Mouse (Mus musculus) CH12.LX (cell line): Measurements from ENCODE around the gene Sec14l4. TPM values are rescaled to one million over a fixed set of nuclear protein-coding genes. Genes with fewer than 3 reads are reported as not detected.
"Not testable (repeated sequence)": the region's sequence is repeated elsewhere in the genome, so short reads cannot be mapped to it uniquely, and the experiment has no call there.

Experiments used
- DNase-seq: peaks from one replicate; pipeline ENCODE4 v3.0.0-alpha.2; 2013; ENCODE audit errors: extremely low read depth
- H3K27ac ChIP-seq: 2 replicates; pipeline ENCODE4 v1.5.1; 2012; ENCODE audit warnings: low read depth, mild to moderate bottlenecking, control low read depth, moderate library complexity; ENCODE audit not compliant: insufficient read depth
- H3K27me3 ChIP-seq: replicated peaks from 2 replicates; pipeline ENCODE3; 2012; ENCODE audit warnings: inconsistent platforms
- H3K36me3 ChIP-seq, 2 experiments: replicated peaks in 1 of 2; 2 replicates each; pipeline versions ENCODE3 to v1.6.1; 2012; ENCODE audit warnings: inconsistent platforms in 1 of 2, low read length in 1 of 2, mild to moderate bottlenecking in 1 of 2, mixed read lengths in 1 of 2, moderate library complexity in 1 of 2; ENCODE audit not compliant: control insufficient read depth in 1 of 2, insufficient read depth in 1 of 2
- H3K4me1 ChIP-seq, 2 experiments: 2 replicates each; pipeline ENCODE4 v1.6.1; 2012; ENCODE audit warnings: inconsistent platforms in 1 of 2, moderate library complexity in 1 of 2; ENCODE audit not compliant: insufficient read depth in 2 of 2, control insufficient read depth in 1 of 2
- H3K4me2 ChIP-seq: 2 replicates; pipeline ENCODE4 v1.6.1; 2012; ENCODE audit warnings: low read depth, mild to moderate bottlenecking, control low read depth; ENCODE audit not compliant: poor library complexity, insufficient read depth, severe bottlenecking
- H3K4me3 ChIP-seq, 3 experiments: fragments of 150-350 bp in 1 of 3; sonication (generic) in 1 of 3; replicated peaks in 1 of 3; 2 replicates each; pipeline versions ENCODE3 to v1.5.1; 2011 to 2012; ENCODE audit warnings: low read depth in 2 of 3, low read length in 2 of 3, mild to moderate bottlenecking in 2 of 3, moderate library complexity in 2 of 3, control low read depth in 1 of 3, improper control_type of control experiment in 1 of 3, inconsistent platforms in 1 of 3, mixed read lengths in 1 of 3; ENCODE audit not compliant: poor library complexity in 1 of 3
- H3K79me2 ChIP-seq: replicated peaks from 2 replicates; pipeline ENCODE4 v1.6.1; 2012; ENCODE audit warnings: mild to moderate bottlenecking, moderate library complexity; ENCODE audit not compliant: control insufficient read depth, poor library complexity, insufficient read depth, severe bottlenecking; ENCODE audit errors: extremely low read depth
- H3K9ac ChIP-seq: 2 replicates; pipeline ENCODE4 v1.6.1; 2012; ENCODE audit warnings: low read depth, mild to moderate bottlenecking, control low read depth, moderate library complexity; ENCODE audit not compliant: insufficient read depth
- H3K9me3 ChIP-seq: replicated peaks from 2 replicates; pipeline ENCODE3; 2012; ENCODE audit warnings: low read length, inconsistent platforms, mixed read lengths
- ETS1 ChIP-seq: conservative IDR thresholded peaks from 2 replicates; pipeline ENCODE4 v1.6.1; 2012; ENCODE audit warnings: low read depth, mild to moderate bottlenecking, inconsistent platforms, low read length, improper control_type of control experiment, moderate library complexity
- GABPA ChIP-seq: IDR thresholded peaks from 2 replicates; pipeline ENCODE4 v1.6.1; 2012; ENCODE audit warnings: low read depth, low read length, improper control_type of control experiment, inconsistent platforms; ENCODE audit not compliant: insufficient replicate concordance
- MAFK ChIP-seq: IDR thresholded peaks from 2 replicates; pipeline ENCODE4 v1.6.1; 2011; ENCODE audit warnings: low read length, improper control_type of control experiment; ENCODE audit not compliant: insufficient replicate concordance
- USF2 ChIP-seq: conservative IDR thresholded peaks from 2 replicates; pipeline ENCODE4 v1.6.1; 2011; ENCODE audit warnings: low read depth, low read length, improper control_type of control experiment
- ZNF384 ChIP-seq: IDR thresholded peaks from 2 replicates; pipeline ENCODE4 v1.6.1; 2012; ENCODE audit warnings: low read depth, low read length, improper control_type of control experiment, inconsistent platforms
- dilution Hi-C: fragments of 300-500 bp; cut with MboI; formaldehyde crosslinking; loops from 2 replicates; pipeline ENCODE4 v1.14.3; 2020; ENCODE audit warnings: low sequenced_read_pairs; ENCODE audit not compliant: extremely low pct_unique_long_range_greater_than_20kb, extremely low pct_ligation_motif_present
- in situ Hi-C: fragments of 300-500 bp; cut with MboI; formaldehyde crosslinking; loops from 3 replicates; pipeline ENCODE4 v1.14.3; 2019; ENCODE audit warnings: low sequenced_read_pairs, low pct_ligation_motif_present, low pct_unique_long_range_greater_than_20kb, mixed read lengths
- polyA plus RNA-seq: library from polyadenylated mRNA; unstranded; fragments of >175 nt; gene quantifications from 2 replicates; pipeline ENCODE4 v1.2.1, GENCODE M21; 2012; ENCODE audit warnings: low read depth; ENCODE audit not compliant: insufficient read length
- total RNA-seq, 2 experiments: library from RNA; depleted of rRNA; stranded (reverse); fragments of 300-350 nt in 1 of 2; fragments of >200 nt in 1 of 2; gene quantifications; 2 replicates each; pipeline ENCODE4 v1.2.3; 2012 to 2014

Sec14l4 gene
- total and polyA plus RNA-seq, 3 experiments: 0.42 to 3.5 (median 0.47) TPM

DNA sequence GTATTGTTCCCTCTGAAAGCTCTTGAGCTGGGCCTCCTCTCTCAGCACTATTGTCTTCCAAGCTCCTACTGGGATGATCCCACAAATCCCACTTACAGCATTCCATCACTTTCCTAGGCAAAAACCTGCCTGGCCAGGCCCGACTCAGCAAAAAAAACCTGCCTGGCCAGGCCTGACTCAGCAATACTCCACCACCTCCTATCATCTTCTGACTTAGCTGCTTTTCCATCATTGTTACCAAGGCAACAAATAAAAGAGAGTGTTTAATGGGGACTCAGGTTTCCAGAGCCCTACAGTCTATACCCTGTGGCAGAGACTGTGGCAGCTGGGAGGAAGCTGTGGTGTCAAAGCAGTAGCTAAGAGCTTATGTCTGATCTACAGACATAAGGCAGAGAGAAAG, 18.6 kb upstream of the Sec14l4 start:
- Histone ChIP-seq H3K27me3 (no peaks in the 10 kb centered on the region), H3K27ac (no peak overlapping the region), H3K79me2 (no peaks in the 10 kb centered on the region), H3K36me3 (no peaks in the 10 kb centered on the region), H3K4me1 (no peaks in the 10 kb centered on the region), H3K9ac (no peak overlapping the region), H3K4me3 (no peak overlapping the region), H3K4me2 (no peak overlapping the region), H3K9me3 (peaks cover 14% of the 10 kb centered on the region)
- DNase-seq: no peak
- in situ Hi-C loops (loop anchor here (5.0 to 25.0 kb wide), 2 partner anchors 65 to 400 kb away; no protein-coding TSS in a partner anchor), dilution Hi-C loops (no loop called here)
- TF ChIP-seq MAFK: peak; percentile 44; the same call in 1 of the 2 replicates
- TF ChIP-seq ZNF384: no peak

DNA sequence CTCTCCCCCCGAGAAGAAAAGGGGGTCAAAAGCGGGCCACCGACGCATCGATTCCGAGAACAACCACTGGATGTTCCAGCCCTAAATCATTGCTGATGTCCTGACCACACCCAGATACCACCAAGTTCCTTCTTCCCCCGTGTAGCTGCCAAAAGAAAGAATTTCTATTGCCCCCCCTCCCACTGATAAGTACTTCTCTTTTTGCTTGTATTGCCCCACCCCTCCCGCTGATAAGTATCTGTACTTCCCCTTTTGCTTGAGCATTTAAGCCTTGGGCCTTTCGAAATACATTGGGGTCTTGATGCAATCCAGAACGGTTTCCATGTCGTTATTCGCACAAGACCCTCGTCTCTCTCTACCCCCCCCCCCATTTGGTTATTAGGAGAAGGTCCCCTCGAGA, 15.5 kb upstream of the Sec14l4 start:
- H3K27me3 ChIP-seq, H3K4me3 ChIP-seq, H3K4me1 ChIP-seq, H3K9ac ChIP-seq, dilution Hi-C loops, H3K36me3 ChIP-seq, H3K27ac ChIP-seq, H3K4me2 ChIP-seq, DNase-seq, H3K79me2 ChIP-seq: not testable (repeated sequence)
- peaks cover 11% of the 10 kb centered on the region for H3K9me3 ChIP-seq
- in situ Hi-C loops: loop anchor here (25.0 kb wide), 1 partner anchor 397 kb away; no protein-coding TSS in a partner anchor

DNA sequence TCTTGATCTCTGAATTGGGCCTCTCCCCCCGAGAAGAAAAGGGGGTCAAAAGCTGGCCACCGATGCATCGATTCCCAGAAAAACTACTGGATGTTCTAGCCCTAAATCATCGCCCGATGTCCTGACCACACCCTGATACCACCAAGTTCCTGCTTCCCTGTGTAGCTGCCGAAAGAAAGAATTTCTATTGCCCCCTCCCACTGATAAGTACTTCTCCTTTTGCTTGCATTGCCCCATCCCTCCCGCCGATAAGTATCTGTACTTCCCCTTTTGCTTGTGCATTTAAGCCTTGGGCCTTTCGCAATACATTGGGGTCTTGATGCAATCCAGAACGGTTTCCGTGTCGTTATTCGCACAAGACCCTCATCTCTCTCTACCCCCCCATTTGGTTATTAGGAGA, 9.2 kb upstream of the Sec14l4 start:
- dilution Hi-C loops, DNase-seq, H3K79me2 ChIP-seq, H3K4me1 ChIP-seq, H3K9me3 ChIP-seq, H3K36me3 ChIP-seq, H3K4me3 ChIP-seq, H3K27ac ChIP-seq, H3K9ac ChIP-seq, H3K4me2 ChIP-seq: not testable (repeated sequence)
- peaks cover 12% of the 10 kb centered on the region for H3K27me3 ChIP-seq
- in situ Hi-C loops: loop anchor here (25.0 kb wide), 1 partner anchor 390 kb away; no protein-coding TSS in a partner anchor

DNA sequence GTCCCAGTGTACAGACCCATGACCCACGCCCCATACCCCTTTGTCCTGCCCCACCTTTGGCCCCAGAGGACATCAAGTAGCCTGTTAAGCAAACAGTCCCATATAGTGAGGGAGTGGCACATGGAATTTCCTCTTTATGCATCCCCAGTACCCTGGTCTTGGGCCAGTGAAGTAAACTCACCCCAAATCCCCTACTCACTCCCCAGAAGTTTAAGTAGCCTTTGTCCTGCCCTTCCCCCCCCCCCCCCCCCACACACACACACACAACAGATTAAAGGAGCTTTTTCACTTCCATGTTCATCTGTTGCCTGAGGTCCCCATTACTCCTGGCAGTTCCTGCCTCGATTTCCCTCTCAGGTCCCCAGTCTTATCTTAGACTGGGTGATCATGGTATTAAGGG, 7.9 kb upstream of the Sec14l4 start:
- H3K4me1 ChIP-seq: peaks cover 9 to 11% of the 10 kb centered on the region in 2 experiments
- in situ Hi-C loops (loop anchor here (25.0 kb wide), 1 partner anchor 389 kb away; no protein-coding TSS in a partner anchor), dilution Hi-C loops (no loop called here)
- H3K9ac ChIP-seq: no peak overlapping the region
- peak overlapping the region; percentile 4; the same call in 1 of the 2 replicates for H3K4me2 ChIP-seq
- H3K9me3 ChIP-seq: peaks cover 6% of the 10 kb centered on the region
- H3K27me3 ChIP-seq: peaks cover 12% of the 10 kb centered on the region
- no peaks in the 10 kb centered on the region for H3K79me2 ChIP-seq
- H3K36me3 ChIP-seq: no peaks in the 10 kb centered on the region
- no peak for DNase-seq
- H3K4me3 ChIP-seq: no peak overlapping the region
- no peak overlapping the region for H3K27ac ChIP-seq
- no peak for TF ChIP-seq ETS1
- TF ChIP-seq MAFK: no peak
- no peak for TF ChIP-seq GABPA
- TF ChIP-seq USF2: no peak
- TF ChIP-seq, all 38 proteins: peak for 0
